Mouse (Mus musculus) erythroblast, embryonic 14.5 days (primary cell): ENCODE data around the gene Cacna1g.

Experiments used
- GATA1 ChIP-seq: IDR thresholded peaks from 2 replicates; pipeline ENCODE4 v1.6.1; 2012; ENCODE audit warnings: low read length, inconsistent platforms, mixed read lengths
- TAL1 ChIP-seq: IDR thresholded peaks from 3 replicates; pipeline ENCODE4 v1.6.1; 2012; ENCODE audit warnings: low read length, inconsistent platforms, mixed read lengths

DNA sequence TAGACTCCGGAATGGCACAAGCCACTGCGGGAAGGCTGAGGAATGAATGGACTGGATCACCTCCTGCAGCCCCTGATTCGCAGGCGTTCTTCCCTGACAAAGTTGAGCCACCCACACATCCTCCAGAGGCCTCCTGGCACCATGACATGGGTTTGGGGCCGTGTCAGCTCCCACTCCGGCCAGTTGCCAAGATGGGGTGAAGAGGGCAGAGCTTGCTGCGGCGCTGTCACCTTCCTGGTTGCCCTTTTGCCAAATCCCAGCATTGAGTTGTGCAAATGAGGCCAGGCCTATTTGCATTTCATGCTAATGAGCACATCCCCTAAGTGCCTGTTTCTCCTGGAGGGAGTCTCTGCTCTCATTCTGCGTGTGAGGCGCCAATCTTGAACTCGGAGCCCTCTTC lies 1.7 kb upstream of the Cacna1g start:
- TF ChIP-seq TAL1 (no peak), GATA1 (no peak)
